In the genomic region with DNA sequence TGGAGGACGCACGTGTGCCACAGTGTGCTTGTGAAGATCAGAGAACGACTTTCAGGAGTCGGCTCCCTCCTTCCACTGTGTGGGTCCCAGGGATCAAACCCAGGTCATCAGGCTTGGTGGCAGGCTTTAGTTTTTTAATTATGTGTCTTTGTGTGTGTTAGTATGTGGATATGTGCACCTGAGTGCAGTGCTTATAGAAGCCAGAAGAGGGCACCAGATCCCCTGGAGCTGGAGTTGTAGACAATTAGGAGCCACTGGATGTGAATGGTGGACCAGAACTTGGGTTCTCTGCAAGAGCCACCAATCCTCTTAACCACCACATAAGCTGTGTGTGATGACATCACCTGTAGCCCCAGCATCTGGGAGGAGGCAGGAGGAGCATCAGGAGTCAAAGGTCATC, we compare ENCODE assay signal across 22 mouse cellular contexts.
DNase-seq lines count a peak whose midpoint lies in the region; ATAC-seq and TF ChIP-seq lines count a peak whose summit lies in the region.
"Had no signal": no experiment of that assay in that cellular context is flagged by ENCODE, and none has a peak within 500 bp of the region (broad histone marks: within the 10 kb centered on the region; RNA-seq: fewer than 3 reads in every experiment).

No protein-coding gene starts in this region.

- no peaks in the 10 kb centered on the region for H3K36me3 ChIP-seq in intestine, postnatal 0 days (ENCODE audit: control insufficient read depth, insufficient read depth)
- no peaks in the 10 kb centered on the region for H3K36me3 ChIP-seq in intestine, embryonic 15.5 days
- H3K36me3 ChIP-seq in lung, postnatal 0 days (ENCODE audit: insufficient read depth, low read length), result no peaks in the 10 kb centered on the region
- H3K36me3 ChIP-seq in splenic B cell, adult 2 months (ENCODE audit: control insufficient read depth, insufficient read depth, low read length, poor library complexity, severe bottlenecking), result no peaks in the 10 kb centered on the region
- 0 out of 2 replicates have a peak, but pooled peaks cover 2% of the 10 kb centered on the region for H3K36me3 ChIP-seq in embryonic facial prominence, embryonic 10.5 days (replicated peaks)
- H3K36me3 ChIP-seq: forebrain, embryonic 10.5 days; limb, embryonic 10.5 days; liver, embryonic 12.5 days had no signal

- no peaks in the 10 kb centered on the region for H3K4me1 ChIP-seq in intestine, postnatal 0 days (replicated peaks; ENCODE audit: control insufficient read depth, insufficient read depth, low read length)
- no peaks in the 10 kb centered on the region for H3K4me1 ChIP-seq in intestine, embryonic 15.5 days (replicated peaks)
- no peaks in the 10 kb centered on the region for H3K4me1 ChIP-seq in lung, postnatal 0 days (ENCODE audit: insufficient read depth, low read depth, low read length)
- H3K4me1 ChIP-seq in embryonic facial prominence, embryonic 10.5 days, result no peaks in the 10 kb centered on the region
- H3K4me1 ChIP-seq: forebrain, embryonic 10.5 days; heart, embryonic 12.5 days; hindbrain, embryonic 15.5 days; limb, embryonic 10.5 days; liver, embryonic 12.5 days had no signal

- ATAC-seq in intestine, postnatal 0 days, result no peak
- ATAC-seq in intestine, embryonic 15.5 days, result no peak
- no peak for ATAC-seq in lung, postnatal 0 days
- ATAC-seq: liver, embryonic 12.5 days; midbrain, embryonic 16.5 days had no signal

- no peak overlapping the region for H3K4me3 ChIP-seq in intestine, postnatal 0 days (ENCODE audit: low read depth, low read length)
- H3K4me3 ChIP-seq in intestine, embryonic 15.5 days (replicated peaks), result no peak overlapping the region
- no peak overlapping the region for H3K4me3 ChIP-seq in lung, postnatal 0 days (ENCODE audit: low read depth, low read length)
- no peak overlapping the region for H3K4me3 ChIP-seq in embryonic facial prominence, embryonic 10.5 days
- H3K4me3 ChIP-seq: forebrain, embryonic 10.5 days; gastrocnemius, adult 2 months; heart, embryonic 12.5 days; hindbrain, embryonic 15.5 days; limb, embryonic 10.5 days; liver, embryonic 12.5 days had no signal

- TF ChIP-seq CTCF in intestine, postnatal 0 days (IDR thresholded peaks at IDR 0.05; ENCODE audit: low read depth), result peak; percentile 41; the same call in 1 of the 2 replicates
- TF ChIP-seq CTCF in lung, postnatal 0 days (IDR thresholded peaks at IDR 0.05), result peak; percentile 6; the same call in 1 of the 2 replicates

- no peak for TF ChIP-seq EP300 in lung, postnatal 0 days (IDR thresholded peaks at IDR 0.05)

- WGBS in intestine, postnatal 0 days, result 93% methylated on average over 4 of the region's 4 CpGs
- WGBS in intestine, embryonic 15.5 days, result 93% methylated on average over 4 of the region's 4 CpGs
- WGBS in lung, postnatal 0 days, result 93% methylated on average over 4 of the region's 4 CpGs
- WGBS in embryonic facial prominence, embryonic 10.5 days, result 93% methylated on average over 4 of the region's 4 CpGs

- DNase-seq in lung, postnatal 0 days (ENCODE audit: low spot score), result no peak
- DNase-seq in lung, postnatal 10 days, result no peak
- DNase-seq in ES-CJ7 (ENCODE audit: low read depth, low spot score), result peak; percentile 28
- DNase-seq in splenic B cell, adult 2 months (ENCODE audit: low read depth, low spot score), result peak; percentile 3
- DNase-seq in right cerebral cortex, adult 18-20 months, result no peak
- DNase-seq in embryonic facial prominence, embryonic 10.5 days (ENCODE audit: low spot score), result no peak
- DNase-seq: B cell, adult 2 months; cerebellum, adult 2 months; cerebellum, postnatal 36 days; gastrocnemius, adult 2 months; kidney, adult 18-20 months; kidney, postnatal 36 days; lung, postnatal 14 days; thymus, postnatal 25 days had no signal

- H3K4me2 ChIP-seq in intestine, postnatal 0 days (replicated peaks; ENCODE audit: low read depth), result no peak overlapping the region
- no peak overlapping the region for H3K4me2 ChIP-seq in intestine, embryonic 15.5 days (replicated peaks)
- H3K4me2 ChIP-seq in lung, postnatal 0 days (replicated peaks; ENCODE audit: low read depth, low read length), result no peak overlapping the region
- H3K4me2 ChIP-seq: heart, embryonic 12.5 days; hindbrain, embryonic 15.5 days; liver, embryonic 12.5 days had no signal

- H3K27ac ChIP-seq in intestine, postnatal 0 days (ENCODE audit: low read depth, low read length), result no peak overlapping the region
- no peak overlapping the region for H3K27ac ChIP-seq in intestine, embryonic 15.5 days
- no peak overlapping the region for H3K27ac ChIP-seq in lung, postnatal 0 days (ENCODE audit: low read length)
- H3K27ac ChIP-seq in embryonic facial prominence, embryonic 10.5 days (replicated peaks), result no peak overlapping the region
- H3K27ac ChIP-seq: forebrain, embryonic 10.5 days; gastrocnemius, adult 2 months; hindbrain, embryonic 15.5 days; limb, embryonic 10.5 days; liver, embryonic 12.5 days had no signal

- no peaks in the 10 kb centered on the region for H3K9me3 ChIP-seq in intestine, postnatal 0 days (ENCODE audit: control insufficient read depth)
- H3K9me3 ChIP-seq in intestine, embryonic 15.5 days, result no peaks in the 10 kb centered on the region
- H3K9me3 ChIP-seq in lung, postnatal 0 days (ENCODE audit: low read length), result no peaks in the 10 kb centered on the region; the same call in 1 of the 2 replicates
- H3K9me3 ChIP-seq in embryonic facial prominence, embryonic 10.5 days, result peaks cover 7% of the 10 kb centered on the region; the same call in 1 of the 2 replicates
- H3K9me3 ChIP-seq: hindbrain, embryonic 15.5 days had no signal

- H3K9ac ChIP-seq in intestine, postnatal 0 days (ENCODE audit: low read depth, low read length), result no peak overlapping the region
- H3K9ac ChIP-seq in intestine, embryonic 15.5 days, result no peak overlapping the region
- H3K9ac ChIP-seq in lung, postnatal 0 days (replicated peaks; ENCODE audit: low read depth), result no peak overlapping the region
- H3K9ac ChIP-seq: heart, embryonic 12.5 days; hindbrain, embryonic 15.5 days; liver, embryonic 12.5 days had no signal

- H3K27me3 ChIP-seq in intestine, postnatal 0 days (replicated peaks; ENCODE audit: control insufficient read depth, insufficient read depth, low read length), result no peaks in the 10 kb centered on the region
- no peaks in the 10 kb centered on the region for H3K27me3 ChIP-seq in intestine, embryonic 15.5 days (replicated peaks)
- H3K27me3 ChIP-seq in lung, postnatal 0 days (replicated peaks; ENCODE audit: insufficient read depth, low read length), result no peaks in the 10 kb centered on the region
- H3K27me3 ChIP-seq in splenic B cell, adult 2 months (ENCODE audit: control insufficient read depth, insufficient read depth, low read length, poor library complexity, severe bottlenecking), result no peaks in the 10 kb centered on the region
- no peaks in the 10 kb centered on the region for H3K27me3 ChIP-seq in embryonic facial prominence, embryonic 10.5 days (replicated peaks; ENCODE audit: low read depth, poor library complexity, severe bottlenecking)
- H3K27me3 ChIP-seq: heart, embryonic 12.5 days; hindbrain, embryonic 15.5 days; liver, embryonic 12.5 days had no signal

Comparison
In these comparisons a context has a peak if more than half of its experiments do, and no peak if none do; other contexts are left out.
1. DNase-seq: peak in ES-CJ7 (single experiment) and splenic B cell, adult 2 months (single experiment); none in lung, postnatal 0 days (single experiment), lung, postnatal 10 days (single experiment), right cerebral cortex, adult 18-20 months (single experiment) and embryonic facial prominence, embryonic 10.5 days (single experiment).